ENCODE assay signal across 9 mouse cellular contexts in the genomic region with DNA sequence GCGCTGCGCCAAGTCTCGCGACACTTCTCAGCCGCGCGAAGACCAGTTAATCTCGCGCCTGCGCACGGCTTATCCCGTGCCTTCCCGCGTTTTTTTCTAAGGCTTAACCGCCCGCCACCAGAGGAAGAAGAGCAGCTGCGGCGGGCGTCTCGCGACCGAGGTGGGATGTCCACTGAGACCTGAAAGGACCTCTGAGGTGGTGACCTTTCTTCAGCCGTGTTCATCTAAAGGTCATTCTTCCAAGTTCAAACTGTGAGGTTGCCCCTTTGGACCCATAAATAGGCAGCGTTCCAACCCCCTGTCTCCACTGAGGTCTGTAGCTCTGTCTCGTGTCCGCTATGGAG. TPM values are rescaled to one million over a fixed set of nuclear protein-coding genes. Genes with fewer than 3 reads are reported as not detected.
DNase-seq lines count a peak whose midpoint lies in the region; ATAC-seq lines count a peak whose summit lies in the region.
"Had no signal": no experiment of that assay in that cellular context is flagged by ENCODE, and none has a peak within 500 bp of the region (broad histone marks: within the 10 kb centered on the region; RNA-seq: fewer than 3 reads in every experiment).

No protein-coding gene starts in this region.

- H3K9me3 ChIP-seq in kidney, embryonic 15.5 days (replicated peaks), result peaks cover 7% of the 10 kb centered on the region; the same call in 1 of the 2 replicates
- H3K9me3 ChIP-seq in embryonic facial prominence, embryonic 11.5 days (replicated peaks; ENCODE audit: control insufficient read depth, low read length), result no peaks in the 10 kb centered on the region; the same call in 1 of the 2 replicates
- H3K9me3 ChIP-seq in hindbrain, embryonic 15.5 days, result no peaks in the 10 kb centered on the region
- peaks cover 6% of the 10 kb centered on the region; the same call in 1 of the 2 replicates for H3K9me3 ChIP-seq in midbrain, embryonic 14.5 days (ENCODE audit: control insufficient read depth, low read length)

- 24% methylated on average over 26 of the region's 26 CpGs for WGBS in kidney, embryonic 15.5 days
- 26% methylated on average over 25 of the region's 26 CpGs for WGBS in embryonic facial prominence, embryonic 11.5 days
- WGBS in hindbrain, embryonic 15.5 days, result 27% methylated on average over 26 of the region's 26 CpGs
- 24% methylated on average over 26 of the region's 26 CpGs for WGBS in midbrain, embryonic 14.5 days

- no peak overlapping the region for H3K27ac ChIP-seq in kidney, embryonic 15.5 days
- H3K27ac ChIP-seq in embryonic facial prominence, embryonic 11.5 days (replicated peaks; ENCODE audit: low read depth, low read length), result no peak overlapping the region
- peak overlapping the region; percentile 28 for H3K27ac ChIP-seq in hindbrain, embryonic 15.5 days (replicated peaks)
- H3K27ac ChIP-seq in midbrain, embryonic 14.5 days (replicated peaks; ENCODE audit: low read depth, low read length), result 0 out of 2 replicates have a peak overlapping the region, but pooled peaks have one; percentile 20

- no peak overlapping the region for H3K9ac ChIP-seq in kidney, embryonic 15.5 days
- H3K9ac ChIP-seq in embryonic facial prominence, embryonic 11.5 days (replicated peaks; ENCODE audit: low read length), result no peak overlapping the region
- H3K9ac ChIP-seq in hindbrain, embryonic 15.5 days, result no peak overlapping the region
- no peak overlapping the region for H3K9ac ChIP-seq in midbrain, embryonic 14.5 days (replicated peaks; ENCODE audit: low read length)

- DNase-seq in kidney, postnatal 14 days, result no peak
- DNase-seq in embryonic facial prominence, embryonic 11.5 days (ENCODE audit: low spot score), result no peak
- no peak for DNase-seq in midbrain, embryonic 14.5 days
- DNase-seq in embryo, embryonic 10.5 days (ENCODE audit: low spot score), result no peak
- no peak for DNase-seq in urinary bladder, postnatal 25 days (ENCODE audit: low spot score)

- peak overlapping the region; percentile 80 for H3K4me3 ChIP-seq in kidney, embryonic 15.5 days (replicated peaks)
- peak overlapping the region; percentile 9; the same call in 1 of the 2 replicates for H3K4me3 ChIP-seq in embryonic facial prominence, embryonic 11.5 days (ENCODE audit: low read depth, low read length)
- peak overlapping the region; percentile 68 for H3K4me3 ChIP-seq in hindbrain, embryonic 15.5 days
- H3K4me3 ChIP-seq in midbrain, embryonic 14.5 days (replicated peaks; ENCODE audit: low read depth, low read length), result peak overlapping the region; percentile 72

- peaks cover 36% of the 10 kb centered on the region for H3K4me1 ChIP-seq in kidney, embryonic 15.5 days
- peaks cover 15% of the 10 kb centered on the region for H3K4me1 ChIP-seq in embryonic facial prominence, embryonic 11.5 days (ENCODE audit: control insufficient read depth, insufficient read depth, low read length)
- H3K4me1 ChIP-seq in hindbrain, embryonic 15.5 days (replicated peaks), result peaks cover 43% of the 10 kb centered on the region
- H3K4me1 ChIP-seq in midbrain, embryonic 14.5 days (ENCODE audit: control insufficient read depth, insufficient read depth, low read length), result peaks cover 37% of the 10 kb centered on the region

- ATAC-seq in kidney, embryonic 15.5 days (replicated peaks; ENCODE audit: low FRiP score), result no peak
- ATAC-seq in embryonic facial prominence, embryonic 11.5 days (replicated peaks; ENCODE audit: insufficient number of reproducible peaks, low FRiP score, low TSS enrichment, low read depth), result no peak
- ATAC-seq in hindbrain, embryonic 15.5 days (ENCODE audit: low FRiP score, low read depth), result no peak
- ATAC-seq in midbrain, embryonic 14.5 days (ENCODE audit: low FRiP score, low TSS enrichment), result no peak
- no peak for ATAC-seq in monocyte, adult 5-6 weeks (replicated peaks; ENCODE audit: insufficient number of reproducible peaks, low FRiP score, low TSS enrichment, poor library complexity, severe bottlenecking)

- H3K36me3 ChIP-seq in kidney, embryonic 15.5 days, result peaks cover 14% of the 10 kb centered on the region
- H3K36me3 ChIP-seq in embryonic facial prominence, embryonic 11.5 days (replicated peaks; ENCODE audit: control insufficient read depth, insufficient read depth, low read depth, low read length), result peaks cover 2% of the 10 kb centered on the region; the same call in 1 of the 2 replicates
- peaks cover 10% of the 10 kb centered on the region for H3K36me3 ChIP-seq in hindbrain, embryonic 15.5 days
- peaks cover 26% of the 10 kb centered on the region for H3K36me3 ChIP-seq in midbrain, embryonic 14.5 days (ENCODE audit: control insufficient read depth, insufficient read depth, low read length)

- peaks cover 7% of the 10 kb centered on the region; the same call in 1 of the 2 replicates for H3K27me3 ChIP-seq in kidney, embryonic 15.5 days
- no peaks in the 10 kb centered on the region for H3K27me3 ChIP-seq in embryonic facial prominence, embryonic 11.5 days (ENCODE audit: control insufficient read depth, insufficient read depth, low read length)
- no peaks in the 10 kb centered on the region for H3K27me3 ChIP-seq in hindbrain, embryonic 15.5 days
- H3K27me3 ChIP-seq in midbrain, embryonic 14.5 days (ENCODE audit: control insufficient read depth, insufficient read depth, low read length), result no peaks in the 10 kb centered on the region

- H3K4me2 ChIP-seq in kidney, embryonic 15.5 days, result peak overlapping the region; percentile 84
- peak overlapping the region; percentile 27; the same call in 1 of the 2 replicates for H3K4me2 ChIP-seq in embryonic facial prominence, embryonic 11.5 days (ENCODE audit: low read depth, low read length)
- peak overlapping the region; percentile 79 for H3K4me2 ChIP-seq in hindbrain, embryonic 15.5 days
- peak overlapping the region; percentile 79 for H3K4me2 ChIP-seq in midbrain, embryonic 14.5 days (ENCODE audit: low read length)

RNA-seq across cellular contexts. Expression of a gene that starts 0.4 kb away (rescaled TPM):
- 3.9 and 4.1 TPM in 2 replicates for polyA plus RNA-seq in kidney, embryonic 15.5 days (2015; fragmentation: Nextera tagmentation; extraction: Ambion mirVana)
- 4.0 and 5.8 TPM in 2 replicates for polyA plus RNA-seq in embryonic facial prominence, embryonic 11.5 days (2014; fragmentation: Nextera tagmentation; extraction: Ambion mirVana)
- 9.2 and 9.8 TPM in 2 replicates for polyA plus RNA-seq in hindbrain, embryonic 15.5 days (2015; fragmentation: Nextera tagmentation; extraction: Ambion mirVana)
- polyA plus RNA-seq in midbrain, embryonic 14.5 days (2014; fragmentation: Nextera tagmentation; extraction: Ambion mirVana), result 4.4 and 9.3 TPM in 2 replicates
- 1.3 to 2.2 TPM (median 1.6 TPM) in 3 replicates for total RNA-seq in monocyte, adult 5-6 weeks (2017)
- total RNA-seq: MEL had no signal

RNA-seq across cellular contexts. Expression of a gene that starts 0.6 kb away (rescaled TPM):
- polyA plus RNA-seq in kidney, embryonic 15.5 days (2015; fragmentation: Nextera tagmentation; extraction: Ambion mirVana), result 27.8 and 29.8 TPM in 2 replicates
- 10.8 and 11.9 TPM in 2 replicates for polyA plus RNA-seq in embryonic facial prominence, embryonic 11.5 days (2014; fragmentation: Nextera tagmentation; extraction: Ambion mirVana)
- 147 and 149 TPM in 2 replicates for polyA plus RNA-seq in hindbrain, embryonic 15.5 days (2015; fragmentation: Nextera tagmentation; extraction: Ambion mirVana)
- polyA plus RNA-seq in midbrain, embryonic 14.5 days (2014; fragmentation: Nextera tagmentation; extraction: Ambion mirVana), result 37.3 and 59.5 TPM in 2 replicates
- total RNA-seq in monocyte, adult 5-6 weeks (2017), result 0.53 to 0.87 TPM (median 0.67 TPM) in 3 replicates

RNA-seq across cellular contexts. Expression of a gene that starts 0.6 kb away (rescaled TPM):
- polyA plus RNA-seq in kidney, embryonic 15.5 days (2015; fragmentation: Nextera tagmentation; extraction: Ambion mirVana), result 0.08 and 0.22 TPM in 2 replicates
- polyA plus RNA-seq in embryonic facial prominence, embryonic 11.5 days (2014; fragmentation: Nextera tagmentation; extraction: Ambion mirVana), result 0.03 TPM in 1 of 2 replicates, not detected in the other
- 0.17 and 0.19 TPM in 2 replicates for polyA plus RNA-seq in hindbrain, embryonic 15.5 days (2015; fragmentation: Nextera tagmentation; extraction: Ambion mirVana)
- 0.19 TPM in 1 of 2 replicates, not detected in the other for polyA plus RNA-seq in midbrain, embryonic 14.5 days (2014; fragmentation: Nextera tagmentation; extraction: Ambion mirVana)
- not detected in 3 replicates for total RNA-seq in monocyte, adult 5-6 weeks (2017)
- total RNA-seq: MEL had no signal

RNA-seq across cellular contexts. Expression of a gene that starts 7.8 kb away (rescaled TPM):
- polyA plus RNA-seq in kidney, embryonic 15.5 days (2015; fragmentation: Nextera tagmentation; extraction: Ambion mirVana), result 2.1 and 2.7 TPM in 2 replicates
- polyA plus RNA-seq in embryonic facial prominence, embryonic 11.5 days (2014; fragmentation: Nextera tagmentation; extraction: Ambion mirVana), result 4.0 and 5.4 TPM in 2 replicates
- 2.2 and 2.6 TPM in 2 replicates for polyA plus RNA-seq in hindbrain, embryonic 15.5 days (2015; fragmentation: Nextera tagmentation; extraction: Ambion mirVana)
- polyA plus RNA-seq in midbrain, embryonic 14.5 days (2014; fragmentation: Nextera tagmentation; extraction: Ambion mirVana), result 1.4 and 2.0 TPM in 2 replicates
- total RNA-seq in monocyte, adult 5-6 weeks (2017), result not detected in 3 replicates

RNA-seq across cellular contexts. Expression of a gene that starts 16.6 kb away (rescaled TPM):
- 5.9 and 6.5 TPM in 2 replicates for polyA plus RNA-seq in kidney, embryonic 15.5 days (2015; fragmentation: Nextera tagmentation; extraction: Ambion mirVana)
- 3.9 and 4.6 TPM in 2 replicates for polyA plus RNA-seq in embryonic facial prominence, embryonic 11.5 days (2014; fragmentation: Nextera tagmentation; extraction: Ambion mirVana)
- polyA plus RNA-seq in hindbrain, embryonic 15.5 days (2015; fragmentation: Nextera tagmentation; extraction: Ambion mirVana), result 17.1 and 21.1 TPM in 2 replicates
- polyA plus RNA-seq in midbrain, embryonic 14.5 days (2014; fragmentation: Nextera tagmentation; extraction: Ambion mirVana), result 15.0 and 20.2 TPM in 2 replicates
- total RNA-seq in monocyte, adult 5-6 weeks (2017), result 18.5 to 45.5 TPM (median 18.5 TPM) in 3 replicates

Comparison
In these comparisons a context has a peak if more than half of its experiments do, and no peak if none do; other contexts are left out.
1. H3K27ac ChIP-seq: peak in hindbrain, embryonic 15.5 days (single experiment) and midbrain, embryonic 14.5 days (single experiment); none in kidney, embryonic 15.5 days (single experiment) and embryonic facial prominence, embryonic 11.5 days (single experiment).
2. H3K4me2 ChIP-seq: peak in every context shown above with its lines; median percentile 84 in kidney, embryonic 15.5 days; 79 in hindbrain, embryonic 15.5 days; 79 in midbrain, embryonic 14.5 days; 27 in embryonic facial prominence, embryonic 11.5 days.
3. H3K4me3 ChIP-seq: peak in every context shown above with its lines; median percentile 80 in kidney, embryonic 15.5 days; 72 in midbrain, embryonic 14.5 days; 68 in hindbrain, embryonic 15.5 days; 9 in embryonic facial prominence, embryonic 11.5 days.